Mouse (Mus musculus): ENCODE results near the gene Aldh8a1. TPM values are rescaled to one million over a fixed set of nuclear protein-coding genes. Genes with fewer than 3 reads are reported as not detected.
"Not testable (repeated sequence)": the region's sequence is repeated elsewhere in the genome, so short reads cannot be mapped to it uniquely, and the experiment has no call there.

The Aldh8a1 gene
- polyA plus RNA-seq, 1 experiment: 0.03 TPM

GRCm38 (mm10) chr10:21367481-21367880, 9.6 kb upstream of the Aldh8a1 start:
- no peak for DNase-seq (ENCODE audit: low spot score)

DNA sequence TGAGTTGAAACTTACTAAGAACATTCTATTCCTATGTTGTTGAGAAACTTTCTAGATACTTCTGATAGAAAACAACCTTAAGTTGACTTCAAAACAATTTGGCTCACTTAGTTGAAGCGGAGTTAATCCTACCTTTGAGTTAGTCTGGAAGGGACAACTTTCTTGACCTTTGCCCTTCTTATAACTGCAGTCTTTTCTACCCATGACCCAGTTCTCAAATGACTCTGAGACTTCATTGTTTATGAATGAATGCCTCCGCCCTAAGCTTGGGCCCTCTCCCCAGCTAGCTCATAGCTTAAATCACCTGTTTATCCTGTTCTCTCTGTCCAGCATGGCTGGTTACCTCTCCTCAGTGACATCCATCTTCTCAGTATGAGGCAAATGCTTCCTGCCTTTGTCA, 7.5 kb upstream of the Aldh8a1 start:
- DNase-seq (ENCODE audit: low spot score): no peak

DNA sequence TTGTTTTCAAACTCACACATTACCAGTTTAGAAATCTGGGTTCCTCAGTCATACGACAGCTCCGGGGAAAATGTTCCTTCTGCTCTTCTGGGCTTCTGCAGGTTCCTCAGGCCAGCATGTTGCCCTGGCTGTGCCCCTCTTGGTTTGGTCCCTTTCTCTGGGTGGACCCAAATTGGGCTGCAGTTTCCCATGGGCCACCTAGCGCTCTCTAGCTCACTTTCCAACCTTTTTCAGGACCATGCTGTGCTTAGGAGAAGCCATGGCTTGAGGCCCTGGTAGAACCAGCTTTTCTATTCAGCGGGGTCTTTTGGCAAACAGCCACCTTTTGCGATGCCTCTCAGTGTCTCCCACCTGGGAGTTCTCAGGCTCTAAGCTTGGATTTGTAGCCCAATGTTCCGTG, 4.8 kb upstream of the Aldh8a1 start:
- no peak for DNase-seq (ENCODE audit: low spot score)

DNA sequence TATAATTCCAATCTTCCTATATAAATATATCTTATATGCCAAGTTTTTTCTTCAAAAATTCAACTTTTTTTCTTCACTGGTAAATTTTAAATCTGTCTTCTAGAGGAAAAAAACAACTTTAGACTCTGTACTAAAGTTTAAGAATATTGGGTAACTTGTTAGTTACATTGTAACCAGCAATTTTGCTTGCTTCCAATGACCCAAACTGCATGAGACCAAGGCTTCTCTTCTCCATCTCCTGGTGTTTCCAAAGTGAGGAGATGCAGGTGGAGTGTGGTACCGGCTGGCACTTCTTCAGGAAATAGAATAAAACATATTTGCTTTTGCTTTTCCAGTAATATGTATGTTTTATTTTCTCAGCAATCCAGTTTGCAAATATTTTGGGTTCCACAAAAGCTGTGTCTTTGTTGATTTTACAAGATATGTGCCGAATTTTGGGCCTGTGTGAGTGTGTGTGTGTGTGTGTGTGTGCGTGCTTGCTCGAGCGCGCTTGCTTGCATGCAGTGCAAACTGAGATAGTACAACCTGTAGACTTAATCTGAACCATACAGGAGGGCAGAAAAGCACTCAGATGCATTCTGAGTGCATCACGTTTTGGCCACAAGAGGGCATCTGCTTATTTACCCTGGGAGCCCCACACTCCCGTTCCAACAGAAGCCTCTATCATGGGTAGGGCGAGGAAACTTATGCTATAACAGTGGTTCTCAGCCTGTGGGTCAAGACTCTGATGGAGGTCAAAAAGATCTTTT, 1.3 kb downstream of the Aldh8a1 start:
- DNase-seq (ENCODE audit: low spot score): no peak

DNA sequence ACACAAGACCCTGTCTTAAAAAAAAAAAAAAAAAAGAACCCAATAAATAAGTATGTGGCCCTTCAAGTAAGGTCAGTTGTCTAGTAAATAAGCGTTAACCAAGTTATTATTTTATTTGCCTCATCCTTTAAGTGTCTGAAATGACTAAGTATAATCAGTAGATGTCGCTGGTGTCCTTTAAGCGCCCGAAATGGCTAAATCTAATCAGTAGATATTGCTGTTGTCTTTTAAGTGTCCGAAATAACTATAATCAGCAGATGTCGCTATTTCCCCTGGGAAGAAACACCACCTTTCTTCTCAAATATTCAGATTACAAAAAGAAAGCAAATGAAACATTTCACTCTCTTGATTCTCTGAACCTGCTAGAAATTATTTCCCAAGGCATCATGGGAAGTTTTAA, 5.8 kb downstream of the Aldh8a1 start:
- no peak for DNase-seq (ENCODE audit: low spot score)

DNA sequence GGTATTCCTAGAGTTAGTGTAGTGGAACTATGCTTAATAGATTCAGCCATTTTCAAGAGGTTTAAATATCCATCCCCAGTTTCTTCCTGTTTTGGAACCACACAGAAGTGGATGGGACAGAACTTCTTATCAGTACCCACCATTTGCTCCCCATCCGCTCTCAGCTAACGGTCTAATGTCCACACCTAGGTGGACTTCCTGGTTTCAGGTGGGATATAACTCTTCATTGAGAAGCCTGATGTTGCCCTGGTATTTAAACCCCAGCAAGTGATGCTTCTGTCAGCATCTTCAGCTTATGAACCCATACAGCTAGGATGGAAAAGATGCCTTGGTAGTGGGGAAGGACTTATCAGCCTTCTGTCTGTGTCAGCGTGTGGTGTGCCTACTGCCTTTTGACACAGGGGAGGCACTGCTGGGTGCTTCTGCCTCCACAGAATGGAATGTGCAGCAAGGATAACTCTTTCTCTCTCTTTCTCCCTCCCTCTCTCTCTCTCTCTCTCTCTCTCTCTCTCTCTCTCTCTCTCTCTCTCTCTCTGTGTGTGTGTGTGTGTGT, 8.1 kb downstream of the Aldh8a1 start:
- DNase-seq (ENCODE audit: low spot score): no peak

GRCm38 (mm10) chr10:21389075-21389474, 12.0 kb downstream of the Aldh8a1 start:
- no peak for DNase-seq (ENCODE audit: low spot score)

GRCm38 (mm10) chr10:21390440-21390839, 13.3 kb downstream of the Aldh8a1 start:
- no peak for DNase-seq (ENCODE audit: low spot score)

DNA sequence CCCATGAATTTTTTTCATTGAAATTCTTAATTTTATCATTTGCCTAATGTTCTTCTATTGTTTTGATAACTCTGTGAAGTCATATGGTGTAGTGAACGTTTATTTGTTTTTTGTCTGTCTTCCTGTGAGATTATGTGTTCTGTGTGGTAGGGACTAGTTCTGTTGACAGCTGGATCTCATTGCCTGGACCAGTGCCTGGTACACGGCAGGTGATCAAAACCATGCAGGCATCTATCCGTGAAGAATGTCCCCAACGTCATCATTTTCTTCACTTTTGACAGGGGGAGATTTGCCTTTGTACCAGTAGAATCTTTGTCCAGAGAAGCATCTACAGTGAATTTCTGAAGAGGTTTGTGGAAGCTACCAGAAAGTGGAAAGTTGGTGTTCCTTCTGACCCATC, 14.2 kb downstream of the Aldh8a1 start:
- DNase-seq (ENCODE audit: low spot score): no peak

DNA sequence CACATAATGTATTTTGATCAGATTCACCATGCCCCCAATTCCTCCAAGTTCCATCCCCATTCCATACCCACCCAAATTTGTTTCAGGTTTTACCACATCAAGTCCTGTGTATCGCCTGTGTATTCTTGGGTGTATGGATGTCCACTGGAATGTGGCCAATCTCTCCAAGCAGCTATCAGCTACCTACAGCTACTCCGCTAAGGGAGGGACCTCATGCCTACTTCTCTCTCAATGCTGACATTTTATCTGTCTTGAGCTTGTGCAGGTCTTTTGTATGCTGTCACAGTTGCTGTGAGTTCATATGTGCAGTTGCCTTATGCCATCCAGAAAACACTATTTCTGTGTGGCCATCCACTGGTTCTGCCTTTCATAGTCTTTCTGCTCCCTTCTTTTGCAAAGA, 16.3 kb downstream of the Aldh8a1 start:
- no peak for DNase-seq (ENCODE audit: low spot score)

DNA sequence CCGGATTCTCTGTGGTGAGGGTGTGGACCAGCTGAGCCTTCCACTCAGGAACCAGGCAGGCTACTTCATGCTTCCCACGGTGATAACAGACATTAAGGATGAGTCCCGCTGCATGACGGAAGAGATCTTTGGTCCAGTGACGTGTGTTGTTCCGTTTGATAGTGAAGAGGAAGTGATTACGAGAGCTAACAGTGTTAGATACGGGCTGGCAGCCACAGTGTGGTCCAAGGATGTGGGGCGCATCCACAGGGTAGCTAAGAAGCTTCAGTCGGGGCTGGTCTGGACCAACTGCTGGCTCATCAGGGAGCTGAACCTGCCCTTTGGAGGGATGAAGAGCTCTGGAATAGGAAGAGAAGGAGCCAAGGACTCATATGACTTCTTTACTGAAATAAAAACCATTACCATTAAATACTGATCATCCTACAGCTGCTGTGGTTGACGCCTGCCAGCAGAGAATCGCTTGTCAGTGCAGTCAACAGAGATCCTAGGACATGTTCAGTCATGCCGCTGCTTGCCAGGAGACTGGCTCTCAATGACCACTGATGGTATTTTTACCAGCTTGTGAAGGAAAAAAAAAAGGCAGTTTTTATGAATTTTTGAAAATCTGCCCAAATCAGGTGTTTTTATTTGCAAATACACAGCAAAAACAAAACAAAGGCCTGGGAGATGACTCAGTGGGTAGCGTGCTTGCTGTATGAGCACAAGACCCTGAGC, 18.5 kb downstream of the Aldh8a1 start:
- DNase-seq (ENCODE audit: low spot score): no peak

- DNase-seq (ENCODE audit: low spot score): not testable (repeated sequence)
Measured at GRCm38 (mm10) chr10:21398873-21399425, 21.9 kb downstream of the Aldh8a1 start.

DNA sequence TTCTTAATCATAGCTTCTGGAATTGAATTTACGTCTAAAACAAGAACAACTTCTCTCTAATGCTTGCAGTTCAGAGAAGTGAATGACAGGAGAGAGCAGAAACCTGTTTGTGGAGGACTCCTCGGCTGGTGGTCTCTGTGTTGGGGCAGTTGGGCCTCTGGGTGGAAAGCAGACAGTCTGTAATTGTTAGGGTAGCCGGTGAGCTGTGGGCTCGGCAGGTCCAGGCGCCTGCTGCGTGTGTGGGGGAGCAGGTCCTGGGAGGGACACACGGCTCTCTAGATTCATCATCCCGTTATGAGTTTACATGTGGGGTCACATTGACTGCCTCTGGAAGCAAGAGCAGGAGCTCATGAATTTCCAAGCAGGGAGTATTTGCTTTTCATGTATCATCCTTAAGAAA, 22.5 kb downstream of the Aldh8a1 start:
- no peak for DNase-seq (ENCODE audit: low spot score)

DNA sequence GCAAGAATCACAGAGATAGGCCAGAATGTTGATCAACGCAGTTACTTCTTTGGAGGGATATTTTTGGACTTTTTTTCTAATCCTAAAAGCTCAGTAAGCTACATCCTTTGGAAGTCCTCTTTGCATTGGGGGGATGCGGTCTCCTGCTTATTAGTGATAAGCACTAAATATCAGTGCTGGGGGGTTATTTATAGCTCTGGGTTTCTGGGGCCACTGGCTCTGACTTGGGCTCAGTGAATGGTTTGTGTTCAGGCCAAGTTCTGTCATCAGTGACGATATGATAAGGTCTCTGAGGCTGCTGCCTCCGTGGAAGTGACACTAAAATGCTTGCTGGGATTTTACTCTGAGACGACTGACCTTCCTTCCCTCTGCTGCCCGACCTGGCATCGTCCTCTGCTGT, 22.9 kb downstream of the Aldh8a1 start:
- no peak for DNase-seq (ENCODE audit: low spot score)

DNA sequence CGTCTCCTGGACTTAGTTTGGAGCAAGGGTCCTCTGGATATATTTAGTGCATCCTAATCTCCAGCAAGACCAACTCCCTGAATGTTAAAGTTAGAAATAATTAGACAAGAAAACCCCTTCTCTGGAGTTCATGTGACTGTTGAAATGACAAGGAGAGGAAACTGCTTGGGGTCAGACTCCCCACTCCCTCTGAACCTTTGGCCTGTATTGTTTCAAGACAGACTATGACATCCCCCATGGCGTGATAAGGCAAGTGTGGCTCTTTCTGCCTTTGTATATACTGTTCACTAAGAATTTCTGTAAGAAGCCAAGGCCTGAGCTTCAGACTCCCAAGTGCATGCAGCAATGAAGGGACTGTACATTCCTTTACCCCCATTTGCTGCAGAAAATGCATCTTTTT, 23.4 kb downstream of the Aldh8a1 start:
- no peak for DNase-seq (ENCODE audit: low spot score)

GRCm38 (mm10) chr10:21401259-21401658, 24.2 kb downstream of the Aldh8a1 start:
- no peak for DNase-seq (ENCODE audit: low spot score)

- DNase-seq (ENCODE audit: low spot score): no peak
Measured at GRCm38 (mm10) chr10:21404822-21405221, 27.7 kb downstream of the Aldh8a1 start.

DNA sequence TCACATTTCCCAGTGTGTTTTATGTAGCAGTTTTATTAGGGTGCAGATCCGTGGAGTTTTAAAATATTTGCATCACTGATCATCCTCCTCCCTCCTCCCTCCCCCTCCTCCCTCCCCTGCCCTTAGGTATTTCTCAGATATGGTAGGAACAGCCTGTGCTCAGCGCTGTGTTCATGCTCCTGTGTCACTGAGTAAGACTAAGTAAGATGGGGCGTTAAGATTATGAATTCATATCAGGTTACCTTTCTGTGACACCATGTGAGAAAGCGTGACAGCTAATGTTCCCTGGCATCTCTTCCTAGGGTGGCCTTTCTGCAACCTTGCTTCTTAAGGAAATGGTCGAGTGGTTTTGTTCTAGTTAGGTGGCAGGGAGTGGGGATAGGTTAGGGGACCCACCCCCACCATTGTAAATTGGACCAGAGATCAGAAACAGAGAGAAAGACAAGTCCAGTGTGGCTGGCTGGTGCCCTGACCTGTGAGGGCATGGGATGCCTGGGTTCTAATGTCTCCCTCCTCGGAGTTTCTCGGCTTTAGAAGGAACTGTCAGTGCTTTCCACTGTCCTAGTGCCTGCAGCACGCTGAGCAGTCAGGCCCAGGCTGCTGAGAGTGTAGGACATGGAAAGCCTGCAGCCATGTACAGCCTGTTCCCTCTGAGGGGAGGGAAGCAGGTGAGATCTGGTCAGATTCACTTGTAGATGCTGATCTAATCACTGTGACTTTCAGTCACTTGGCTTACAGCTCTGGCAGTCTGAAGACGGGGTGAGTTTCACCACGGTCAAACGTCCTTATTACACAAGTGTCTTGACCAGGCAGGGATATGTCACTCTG, 28.8 kb downstream of the Aldh8a1 start:
- DNase-seq (ENCODE audit: low spot score): no peak

- no peak for DNase-seq (ENCODE audit: low spot score)
Measured at GRCm38 (mm10) chr10:21410711-21411110, 33.6 kb downstream of the Aldh8a1 start.

DNA sequence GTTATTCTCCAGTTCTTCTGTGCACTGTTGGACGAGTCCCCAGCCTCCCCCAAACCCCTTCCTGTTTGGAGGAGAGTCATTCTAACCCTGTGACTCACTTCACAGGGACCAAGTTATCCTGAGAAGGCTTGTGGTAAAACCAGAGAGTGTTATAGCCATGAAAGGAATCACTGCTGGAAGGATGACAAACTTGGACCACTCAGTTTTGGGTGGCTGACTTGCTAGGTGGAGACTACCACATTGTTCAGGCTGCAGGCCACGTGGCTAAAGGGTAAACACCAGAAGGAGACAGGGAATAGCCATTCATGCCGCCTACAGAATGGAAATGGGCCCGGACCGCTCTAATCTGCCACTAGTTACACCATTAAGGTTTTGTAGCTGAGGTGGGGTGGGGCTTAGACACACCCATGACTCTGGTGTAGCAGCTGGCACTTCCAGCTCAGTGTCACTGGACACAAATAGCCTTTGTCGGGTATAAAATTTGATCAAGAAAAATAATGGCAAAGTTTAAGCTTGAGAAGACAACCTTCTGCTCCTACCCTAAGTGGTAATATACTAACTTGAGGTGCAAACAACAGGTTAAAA, 34.6 kb downstream of the Aldh8a1 start:
- no peak for DNase-seq (ENCODE audit: low spot score)

- DNase-seq (ENCODE audit: low spot score): no peak
Measured at GRCm38 (mm10) chr10:21415031-21415430, 37.9 kb downstream of the Aldh8a1 start.

GRCm38 (mm10) chr10:21416184-21416583, 39.1 kb downstream of the Aldh8a1 start:
- no peak for DNase-seq (ENCODE audit: low spot score)

Measured in urinary bladder, adult 2 months (tissue).